8 mouse cellular contexts compared by ENCODE assay signal in the genomic region with DNA sequence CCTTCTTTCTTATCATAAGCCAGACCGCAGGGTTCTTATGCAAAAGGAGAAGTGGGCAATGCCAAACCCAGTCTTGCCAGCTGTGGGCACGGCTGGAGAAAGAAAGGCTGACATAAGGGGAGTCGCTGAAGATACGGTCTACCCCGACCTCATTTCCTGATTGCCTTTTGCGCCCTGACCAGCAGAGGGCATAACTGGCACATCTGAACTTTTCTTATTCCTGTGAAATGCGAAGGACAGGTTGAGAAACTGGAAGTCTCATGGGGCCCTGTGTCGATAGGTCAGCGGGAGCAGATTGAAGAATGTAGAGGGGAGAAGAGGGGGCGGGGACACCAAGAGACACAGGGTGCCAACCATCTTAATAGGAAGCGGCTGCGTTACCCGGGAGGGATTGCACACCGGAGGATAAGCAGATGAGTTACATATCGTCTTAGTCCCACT.
DNase-seq lines count a peak whose midpoint lies in the region; ATAC-seq and TF ChIP-seq lines count a peak whose summit lies in the region.

No protein-coding gene starts in this region.

- H3K27ac ChIP-seq in forebrain, embryonic 12.5 days: no peak overlapping the region
- H3K27ac ChIP-seq in heart, postnatal 0 days (ENCODE audit: low read depth): no peak overlapping the region
- no peak overlapping the region for H3K27ac ChIP-seq in liver, embryonic 14.5 days
- no peak overlapping the region for H3K27ac ChIP-seq in stomach, embryonic 15.5 days

- H3K9me3 ChIP-seq in forebrain, embryonic 12.5 days: no peaks in the 10 kb centered on the region
- no peaks in the 10 kb centered on the region for H3K9me3 ChIP-seq in heart, postnatal 0 days (replicated peaks; ENCODE audit: control insufficient read depth, low read length)
- no peaks in the 10 kb centered on the region for H3K9me3 ChIP-seq in liver, embryonic 14.5 days (ENCODE audit: control insufficient read depth, low read length)
- no peaks in the 10 kb centered on the region for H3K9me3 ChIP-seq in stomach, embryonic 15.5 days

- WGBS in forebrain, embryonic 12.5 days: 3% methylated on average over 15 of the region's 15 CpGs
- WGBS in heart, postnatal 0 days: 2% methylated on average over 15 of the region's 15 CpGs
- 4% methylated on average over 15 of the region's 15 CpGs for WGBS in liver, embryonic 14.5 days (ENCODE audit: insufficient replicate concordance)
- WGBS in stomach, embryonic 15.5 days: 5% methylated on average over 15 of the region's 15 CpGs

- peaks cover 18% of the 10 kb centered on the region for H3K27me3 ChIP-seq in forebrain, embryonic 12.5 days
- H3K27me3 ChIP-seq in heart, postnatal 0 days (ENCODE audit: control insufficient read depth, insufficient read depth, low read length): peaks cover 9% of the 10 kb centered on the region; the same call in 1 of the 2 replicates
- peaks cover 10% of the 10 kb centered on the region for H3K27me3 ChIP-seq in liver, embryonic 14.5 days (ENCODE audit: control insufficient read depth, insufficient read depth, low read length)
- H3K27me3 ChIP-seq in stomach, embryonic 15.5 days (replicated peaks): 0 out of 2 replicates have a peak, but pooled peaks cover 4% of the 10 kb centered on the region

- peak overlapping the region; percentile 25; the same call in 1 of the 2 replicates for H3K9ac ChIP-seq in forebrain, embryonic 12.5 days
- peak overlapping the region; percentile 40; the same call in 1 of the 2 replicates for H3K9ac ChIP-seq in heart, postnatal 0 days (replicated peaks; ENCODE audit: low read depth, low read length)
- no peak overlapping the region for H3K9ac ChIP-seq in liver, embryonic 14.5 days (replicated peaks)
- H3K9ac ChIP-seq in stomach, embryonic 15.5 days: 0 out of 2 replicates have a peak overlapping the region, but pooled peaks have one; percentile 12

- H3K4me2 ChIP-seq in forebrain, embryonic 12.5 days: peak overlapping the region; percentile 62
- peak overlapping the region; percentile 85 for H3K4me2 ChIP-seq in heart, postnatal 0 days (ENCODE audit: low read depth, low read length)
- H3K4me2 ChIP-seq in liver, embryonic 14.5 days (ENCODE audit: low read depth): peak overlapping the region; percentile 68
- H3K4me2 ChIP-seq in stomach, embryonic 15.5 days: peak overlapping the region; percentile 90

- TF ChIP-seq EP300 in heart, postnatal 0 days (IDR thresholded peaks at IDR 0.05; ENCODE audit: low read depth): no peak
- no peak for TF ChIP-seq EP300 in liver, embryonic 14.5 days (IDR thresholded peaks at IDR 0.05; ENCODE audit: low read depth)

- H3K36me3 ChIP-seq in forebrain, embryonic 12.5 days (replicated peaks): no peaks in the 10 kb centered on the region
- no peaks in the 10 kb centered on the region for H3K36me3 ChIP-seq in heart, postnatal 0 days (replicated peaks; ENCODE audit: control insufficient read depth, insufficient read depth, low read length)
- H3K36me3 ChIP-seq in liver, embryonic 14.5 days (replicated peaks; ENCODE audit: control insufficient read depth, insufficient read depth, low read depth): no peaks in the 10 kb centered on the region
- H3K36me3 ChIP-seq in stomach, embryonic 15.5 days: no peaks in the 10 kb centered on the region

- peak; percentile 82 for ATAC-seq in CD4-positive, CD25-positive, alpha-beta regulatory T cell, adult 4 months
- 0 out of 2 replicates have a peak, but pooled peaks have one; percentile 10 for ATAC-seq in forebrain, embryonic 12.5 days (ENCODE audit: low FRiP score)
- ATAC-seq in heart, postnatal 0 days (ENCODE audit: insufficient read depth, low read depth): peak; percentile 12; the same call in 1 of the 2 replicates
- 0 out of 2 replicates have a peak, but pooled peaks have one; percentile 21 for ATAC-seq in liver, embryonic 14.5 days (ENCODE audit: insufficient read depth)
- ATAC-seq in stomach, embryonic 15.5 days (ENCODE audit: insufficient read depth, low FRiP score, low read depth): 0 out of 2 replicates have a peak, but pooled peaks have one; percentile 16

- peak; percentile 76 for DNase-seq in c-Kit-positive CD71-negative TER-119-negative erythroid progenitor cells, embryonic 14.5 days (ENCODE audit: low read depth)
- DNase-seq in heart, postnatal 0 days (ENCODE audit: low spot score): peak; percentile 56
- peak; percentile 63 to 80 for DNase-seq in kidney, postnatal 36 days
- peak; percentile 17 to 41 (median 24) for DNase-seq in liver, embryonic 14.5 days (ENCODE audit: low read depth in 3 of 3, low spot score in 3 of 3)
- peak; percentile 42 to 59 for DNase-seq in natural killer cell, adult 2 months (ENCODE audit: low spot score in 2 of 2)

- H3K4me1 ChIP-seq in forebrain, embryonic 12.5 days: peaks cover 29% of the 10 kb centered on the region
- peaks cover 4% of the 10 kb centered on the region; the same call in 1 of the 2 replicates for H3K4me1 ChIP-seq in heart, postnatal 0 days (ENCODE audit: control insufficient read depth, insufficient read depth)
- H3K4me1 ChIP-seq in liver, embryonic 14.5 days (replicated peaks; ENCODE audit: control insufficient read depth in 2 of 2, insufficient read depth in 2 of 2, low read length in 1 of 2): peaks cover 0 to 12% of the 10 kb centered on the region in 2 experiments; a peak in 2 of 4 replicates
- H3K4me1 ChIP-seq in stomach, embryonic 15.5 days: peaks cover 9% of the 10 kb centered on the region; the same call in 1 of the 2 replicates

- peak; percentile 82 for TF ChIP-seq CTCF in heart, postnatal 0 days (IDR thresholded peaks at IDR 0.05; ENCODE audit: low read depth)
- peak; percentile 85 for TF ChIP-seq CTCF in liver, embryonic 14.5 days (IDR thresholded peaks at IDR 0.05; ENCODE audit: low read depth)

- peak overlapping the region; percentile 33 for H3K4me3 ChIP-seq in forebrain, embryonic 12.5 days (replicated peaks)
- H3K4me3 ChIP-seq in heart, postnatal 0 days (ENCODE audit: low read depth, low read length): peak overlapping the region; percentile 52
- H3K4me3 ChIP-seq in liver, embryonic 14.5 days (ENCODE audit: insufficient read depth in 1 of 2, low read depth in 2 of 2, low read length in 2 of 2): peak overlapping the region; percentile 35 to 59
- H3K4me3 ChIP-seq in stomach, embryonic 15.5 days (replicated peaks): peak overlapping the region; percentile 42

Comparison
In these comparisons a context has a peak if more than half of its experiments do, and no peak if none do; other contexts are left out.
1. ATAC-seq: peak in every context shown above with its lines; median percentile 82 in CD4-positive, CD25-positive, alpha-beta regulatory T cell, adult 4 months; 21 in liver, embryonic 14.5 days; 16 in stomach, embryonic 15.5 days; 12 in heart, postnatal 0 days; 10 in forebrain, embryonic 12.5 days.
2. DNase-seq: peak in every context shown above with its lines; median percentile 76 in c-Kit-positive CD71-negative TER-119-negative erythroid progenitor cells, embryonic 14.5 days; 72 in kidney, postnatal 36 days; 56 in heart, postnatal 0 days; 50 in natural killer cell, adult 2 months; 24 in liver, embryonic 14.5 days.